Comparison of ENCODE assay signal across 9 mouse cellular contexts in the genomic region with DNA sequence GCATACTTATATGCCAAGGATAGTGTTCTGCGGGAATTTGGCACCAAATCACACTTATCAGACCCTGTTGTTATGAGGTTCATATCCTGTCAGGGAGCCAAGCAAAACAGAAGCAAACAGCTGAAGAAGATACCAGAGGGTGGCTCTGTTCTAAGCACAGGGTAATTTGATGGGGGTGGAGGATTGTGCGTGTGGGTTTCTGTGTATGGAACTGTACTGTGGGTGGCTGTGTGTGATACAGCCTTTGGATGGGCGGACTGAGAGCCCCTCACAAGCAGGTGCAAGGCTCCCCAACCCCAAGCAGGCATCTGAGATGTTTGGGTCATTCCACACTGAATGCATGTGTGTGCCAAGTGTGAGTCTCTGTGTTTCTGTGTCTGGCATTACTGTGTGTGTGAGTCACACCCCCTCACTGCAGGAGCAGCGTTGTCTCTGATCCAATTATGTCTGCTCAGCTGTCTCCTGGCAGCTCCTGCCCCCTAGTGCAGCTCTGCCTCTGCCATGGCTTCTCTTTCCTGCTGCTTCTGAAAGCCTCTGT. TPM values are rescaled to one million over a fixed set of nuclear protein-coding genes. Genes with fewer than 3 reads are reported as not detected.
DNase-seq lines count a peak whose midpoint lies in the region; ATAC-seq and TF ChIP-seq lines count a peak whose summit lies in the region.
"Had no signal": no experiment of that assay in that cellular context is flagged by ENCODE, and none has a peak within 500 bp of the region (broad histone marks: within the 10 kb centered on the region; RNA-seq: fewer than 3 reads in every experiment).

No protein-coding gene starts in this region.

- H3K4me3 ChIP-seq in liver, postnatal 0 days (ENCODE audit: low read depth, low read length) = no peak overlapping the region
- no peak overlapping the region for H3K4me3 ChIP-seq in liver, embryonic 12.5 days
- no peak overlapping the region for H3K4me3 ChIP-seq in hindbrain, embryonic 14.5 days (replicated peaks; ENCODE audit: low read length)
- H3K4me3 ChIP-seq: limb, embryonic 12.5 days had no signal

- peak; percentile 27 for TF ChIP-seq CTCF in liver, postnatal 0 days (IDR thresholded peaks at IDR 0.05; ENCODE audit: low read depth)

- no peaks in the 10 kb centered on the region for H3K9me3 ChIP-seq in liver, postnatal 0 days (ENCODE audit: low read length)
- no peaks in the 10 kb centered on the region for H3K9me3 ChIP-seq in liver, embryonic 12.5 days (replicated peaks)
- H3K9me3 ChIP-seq in hindbrain, embryonic 14.5 days (ENCODE audit: control insufficient read depth, low read length) = no peaks in the 10 kb centered on the region
- H3K9me3 ChIP-seq: limb, embryonic 12.5 days had no signal

- no peak for ATAC-seq in liver, postnatal 0 days
- no peak for ATAC-seq in liver, embryonic 12.5 days
- ATAC-seq in hindbrain, embryonic 14.5 days (ENCODE audit: low FRiP score) = peak; percentile 35; the same call in 1 of the 2 replicates
- peak; percentile 48 for ATAC-seq in megakaryocyte-erythroid progenitor cell, adult 5-6 weeks (replicated peaks; ENCODE audit: low FRiP score, low TSS enrichment, poor library complexity, severe bottlenecking)

- peak overlapping the region; percentile 36; the same call in 1 of the 2 replicates for H3K4me2 ChIP-seq in liver, postnatal 0 days (ENCODE audit: low read depth, low read length)
- no peak overlapping the region for H3K4me2 ChIP-seq in liver, embryonic 12.5 days
- no peak overlapping the region for H3K4me2 ChIP-seq in hindbrain, embryonic 14.5 days (replicated peaks)
- H3K4me2 ChIP-seq: limb, embryonic 12.5 days had no signal

- no peaks in the 10 kb centered on the region for H3K27me3 ChIP-seq in liver, postnatal 0 days (ENCODE audit: insufficient read depth, low read length)
- no peaks in the 10 kb centered on the region for H3K27me3 ChIP-seq in liver, embryonic 12.5 days (replicated peaks)
- H3K27me3 ChIP-seq in hindbrain, embryonic 14.5 days (ENCODE audit: control insufficient read depth, insufficient read depth, low read length) = no peaks in the 10 kb centered on the region

- peaks cover 31% of the 10 kb centered on the region for H3K4me1 ChIP-seq in liver, postnatal 0 days (ENCODE audit: insufficient read depth)
- peaks cover 48% of the 10 kb centered on the region for H3K4me1 ChIP-seq in liver, embryonic 12.5 days
- no peaks in the 10 kb centered on the region; the same call in 1 of the 2 replicates for H3K4me1 ChIP-seq in hindbrain, embryonic 14.5 days (replicated peaks; ENCODE audit: control insufficient read depth, insufficient read depth, low read length)

- no peak for DNase-seq in liver, postnatal 0 days
- peak; percentile 68 to 79 for DNase-seq in cerebellum, postnatal 10 days
- DNase-seq in hindbrain, embryonic 14.5 days (ENCODE audit: low spot score) = peak; percentile 40
- no peak for DNase-seq in spleen, postnatal 36 days (ENCODE audit: low spot score in 2 of 2)
- DNase-seq in embryo, embryonic 10 days (ENCODE audit: low spot score) = no peak
- no peak for DNase-seq in heart, adult 9 months (ENCODE audit: low spot score in 2 of 2)

- peak overlapping the region; percentile 41 for H3K9ac ChIP-seq in liver, postnatal 0 days (replicated peaks)
- H3K9ac ChIP-seq in liver, embryonic 12.5 days = no peak overlapping the region
- H3K9ac ChIP-seq in hindbrain, embryonic 14.5 days = no peak overlapping the region
- H3K9ac ChIP-seq: limb, embryonic 12.5 days had no signal

- peaks cover 13% of the 10 kb centered on the region for H3K36me3 ChIP-seq in liver, postnatal 0 days (replicated peaks; ENCODE audit: insufficient read depth, low read length)
- peaks cover 55% of the 10 kb centered on the region for H3K36me3 ChIP-seq in liver, embryonic 12.5 days
- H3K36me3 ChIP-seq in hindbrain, embryonic 14.5 days (replicated peaks; ENCODE audit: control insufficient read depth, insufficient read depth) = no peaks in the 10 kb centered on the region

- H3K27ac ChIP-seq in liver, postnatal 0 days (ENCODE audit: low read depth) = peak overlapping the region; percentile 97
- no peak overlapping the region for H3K27ac ChIP-seq in liver, embryonic 12.5 days
- peak overlapping the region; percentile 45; the same call in 1 of the 2 replicates for H3K27ac ChIP-seq in hindbrain, embryonic 14.5 days
- H3K27ac ChIP-seq: limb, embryonic 12.5 days had no signal

- WGBS in liver, postnatal 0 days (ENCODE audit: insufficient replicate concordance) = 64% methylated on average over 4 of the region's 4 CpGs
- 64% methylated on average over 4 of the region's 4 CpGs for WGBS in liver, embryonic 12.5 days (ENCODE audit: insufficient replicate concordance)
- 68% methylated on average over 4 of the region's 4 CpGs for WGBS in hindbrain, embryonic 14.5 days

- TF ChIP-seq EP300 in liver, postnatal 0 days (IDR thresholded peaks at IDR 0.05; ENCODE audit: low read depth) = no peak

RNA-seq across cellular contexts. Expression of a gene that starts 11.8 kb away (rescaled TPM):
- 361 and 384 TPM in 2 replicates for polyA plus RNA-seq in liver, postnatal 0 days (2015; fragmentation: Nextera tagmentation; extraction: Ambion mirVana)
- 76.9 and 79.5 TPM in 2 replicates for polyA plus RNA-seq in liver, embryonic 12.5 days (2016; fragmentation: Nextera tagmentation; extraction: Ambion mirVana)
- polyA plus RNA-seq in hindbrain, embryonic 14.5 days (2014; fragmentation: Nextera tagmentation; extraction: Ambion mirVana) = 12.7 and 14.3 TPM in 2 replicates
- 257 and 310 TPM in 2 replicates for total RNA-seq in megakaryocyte-erythroid progenitor cell, adult 5-6 weeks (2014; fragmentation: Nextera tagmentation)
- 103 and 198 TPM in 2 replicates for total RNA-seq in megakaryocyte-erythroid progenitor cell, adult 5-6 weeks (2017)

RNA-seq across cellular contexts. Expression of a gene that starts 19.2 kb away (rescaled TPM):
- polyA plus RNA-seq in liver, postnatal 0 days (2015; fragmentation: Nextera tagmentation; extraction: Ambion mirVana) = 16.0 and 18.1 TPM in 2 replicates
- 20.5 and 24.6 TPM in 2 replicates for polyA plus RNA-seq in liver, embryonic 12.5 days (2016; fragmentation: Nextera tagmentation; extraction: Ambion mirVana)
- 11.3 and 11.5 TPM in 2 replicates for polyA plus RNA-seq in hindbrain, embryonic 14.5 days (2014; fragmentation: Nextera tagmentation; extraction: Ambion mirVana)
- total RNA-seq in megakaryocyte-erythroid progenitor cell, adult 5-6 weeks (2014; fragmentation: Nextera tagmentation) = 68.9 and 88.4 TPM in 2 replicates
- total RNA-seq in megakaryocyte-erythroid progenitor cell, adult 5-6 weeks (2017) = 20.1 and 31.0 TPM in 2 replicates

RNA-seq across cellular contexts. Expression of a gene that starts 26.6 kb away (rescaled TPM):
- 4.9 and 5.3 TPM in 2 replicates for polyA plus RNA-seq in liver, postnatal 0 days (2015; fragmentation: Nextera tagmentation; extraction: Ambion mirVana)
- polyA plus RNA-seq in liver, embryonic 12.5 days (2016; fragmentation: Nextera tagmentation; extraction: Ambion mirVana) = 4.7 and 5.7 TPM in 2 replicates
- 19.3 and 21.3 TPM in 2 replicates for polyA plus RNA-seq in hindbrain, embryonic 14.5 days (2014; fragmentation: Nextera tagmentation; extraction: Ambion mirVana)
- 6.1 and 15.3 TPM in 2 replicates for total RNA-seq in megakaryocyte-erythroid progenitor cell, adult 5-6 weeks (2014; fragmentation: Nextera tagmentation)
- 0.70 and 1.6 TPM in 2 replicates for total RNA-seq in megakaryocyte-erythroid progenitor cell, adult 5-6 weeks (2017)

Comparison
In these comparisons a context has a peak if more than half of its experiments do, and no peak if none do; other contexts are left out.
1. ATAC-seq: peak in hindbrain, embryonic 14.5 days (single experiment) and megakaryocyte-erythroid progenitor cell, adult 5-6 weeks (single experiment); none in liver, postnatal 0 days (single experiment) and liver, embryonic 12.5 days (single experiment).
2. DNase-seq: peak in cerebellum, postnatal 10 days (2 of 2) and hindbrain, embryonic 14.5 days (single experiment); none in liver, postnatal 0 days (single experiment), spleen, postnatal 36 days (0 of 2), embryo, embryonic 10 days (single experiment) and heart, adult 9 months (0 of 2).